Mouse (Mus musculus): ENCODE measurements around the gene Sec14l1.
"Not testable (repeated sequence)": the region's sequence is repeated elsewhere in the genome, so short reads cannot be mapped to it uniquely, and the experiment has no call there.

The Sec14l1 gene

DNA sequence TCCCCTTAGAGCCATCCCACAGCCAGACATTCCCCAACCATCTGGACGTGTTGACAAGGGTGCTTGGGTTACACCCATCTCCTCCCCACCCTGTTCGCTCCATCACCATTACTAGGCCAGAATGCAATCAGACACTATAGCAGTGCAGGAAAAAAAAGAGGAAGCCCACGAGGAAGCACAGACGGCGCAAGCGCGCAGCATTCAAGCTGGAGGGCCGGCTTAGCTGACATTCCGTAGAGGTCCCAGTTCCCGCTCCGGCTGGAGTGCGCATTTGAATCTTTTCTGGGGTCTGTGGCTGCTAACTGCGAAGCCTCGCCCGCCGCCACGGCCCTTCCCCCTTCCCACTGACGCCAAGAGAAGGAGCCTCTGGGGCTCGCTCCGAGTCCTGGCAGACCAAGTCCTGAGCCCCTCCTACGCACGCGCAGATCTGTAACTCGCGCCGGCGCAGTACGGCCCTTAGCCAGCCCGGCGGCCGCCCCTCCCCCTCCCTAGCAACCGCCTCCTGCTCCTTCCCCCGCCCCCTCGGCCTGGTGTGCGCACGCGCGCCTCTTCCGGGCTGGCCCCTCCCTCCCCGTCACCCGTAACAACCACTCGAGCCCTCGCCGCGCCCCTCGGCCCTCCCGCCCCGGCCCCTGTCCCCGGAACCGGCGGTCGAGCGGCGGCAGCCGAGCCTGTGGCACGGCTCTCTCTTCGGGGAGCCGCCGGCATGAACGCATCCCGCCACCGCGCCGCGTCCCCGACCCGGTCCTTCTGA, at the start of gene Sec14l1:
Gene Sec14l1 (plus strand): TSS at position 577 of the 754 bp plus-strand sequence.
- DNase-seq: peak; percentile 99

DNA sequence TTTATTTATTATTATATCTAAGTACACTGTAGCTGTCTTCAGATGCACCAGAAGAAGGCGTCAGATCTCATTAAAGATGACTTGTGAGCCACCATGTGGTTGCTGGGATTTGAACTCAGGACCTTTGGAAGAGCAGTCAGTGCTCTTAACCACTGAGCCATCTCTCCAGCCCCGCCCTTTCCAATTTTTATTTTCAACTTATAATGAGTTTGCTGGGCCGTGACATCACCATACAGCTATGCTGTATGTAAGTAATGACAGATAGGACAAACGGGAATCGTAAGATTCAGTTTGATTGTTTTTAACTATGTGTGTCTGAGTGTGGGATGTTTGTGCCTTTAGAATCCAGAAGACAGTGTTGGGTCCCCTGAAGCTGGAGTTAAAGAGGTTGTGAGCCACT, 49.4 kb upstream of the Sec14l1 start:
- not testable (repeated sequence) for DNase-seq

DNA sequence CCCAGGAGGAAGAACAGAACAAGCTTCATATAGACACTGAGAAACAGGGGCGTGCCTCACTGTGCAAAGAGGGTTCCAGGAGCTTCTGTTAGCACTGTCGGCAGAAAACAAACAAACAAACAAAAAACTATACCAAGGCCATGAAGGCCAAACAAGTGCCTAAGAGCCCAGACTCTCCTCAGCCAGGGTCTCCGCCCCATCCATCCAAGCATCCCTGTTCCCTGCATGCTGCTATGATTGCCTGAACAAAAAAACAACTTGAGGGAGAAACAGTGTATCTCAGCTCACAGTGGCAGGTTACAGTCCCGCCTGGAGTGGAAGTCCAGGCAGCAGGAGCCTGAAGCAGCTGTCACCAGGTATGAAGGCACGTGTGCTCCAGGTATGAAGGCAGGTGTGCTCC, 48.2 kb upstream of the Sec14l1 start:
- DNase-seq: no peak

DNA sequence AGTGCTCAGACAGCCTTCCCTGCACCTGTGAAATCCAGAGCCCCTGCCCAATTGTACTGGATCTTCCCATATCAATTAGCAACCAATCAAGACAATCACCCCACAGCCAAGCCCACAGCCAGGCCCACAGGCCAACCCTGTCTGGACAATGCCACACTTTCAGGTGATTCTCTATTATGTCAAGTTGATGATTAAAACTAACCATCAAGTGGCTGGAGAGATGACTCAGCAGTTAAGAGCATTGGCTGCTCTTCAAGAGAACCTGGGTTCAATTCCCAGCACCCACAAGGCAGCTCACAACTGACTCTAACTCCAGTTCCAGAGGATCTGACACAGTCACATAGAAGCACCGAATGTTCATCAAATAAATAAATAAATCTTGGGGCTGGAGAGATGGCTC, 46.6 kb upstream of the Sec14l1 start:
- DNase-seq: no peak

DNA sequence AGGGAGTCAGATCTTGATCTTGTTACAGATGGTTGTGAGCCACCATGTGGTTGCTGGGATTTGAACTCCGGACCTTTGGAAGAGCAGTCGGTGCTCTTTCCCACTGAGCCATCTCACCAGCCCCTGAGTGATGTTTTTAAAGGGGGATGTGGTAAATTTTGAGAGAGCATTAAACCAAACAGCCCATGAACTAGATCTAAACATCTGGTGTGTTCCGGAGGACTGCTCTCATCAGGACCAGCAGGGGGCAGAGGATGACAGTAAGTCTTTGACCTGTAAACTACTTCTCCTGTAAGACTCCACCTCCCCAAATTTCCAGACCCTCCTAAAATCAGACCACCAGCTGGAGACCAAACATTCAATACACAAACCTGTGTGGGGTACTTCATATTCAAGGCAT, 45.9 kb upstream of the Sec14l1 start:
- no peak for DNase-seq

DNA sequence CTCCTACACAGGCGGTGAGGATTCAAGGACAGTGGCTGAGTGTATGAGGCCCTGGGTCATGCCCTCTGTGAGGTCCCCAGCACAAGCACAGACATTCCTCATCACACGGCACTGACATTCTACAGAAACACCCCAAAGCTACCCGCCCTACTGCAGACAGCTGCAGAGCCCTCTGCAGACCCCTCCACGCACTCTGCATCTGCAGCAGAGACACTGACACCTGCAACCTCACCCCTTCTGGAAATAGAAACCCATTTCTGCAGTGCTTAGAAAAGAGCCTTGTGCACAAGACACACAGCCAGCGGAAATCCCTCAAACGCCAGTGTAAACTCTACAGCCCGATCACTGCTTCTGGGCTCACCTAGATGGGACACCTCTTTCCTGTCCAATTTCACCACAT, 44.3 kb upstream of the Sec14l1 start:
- DNase-seq: no peak

DNA sequence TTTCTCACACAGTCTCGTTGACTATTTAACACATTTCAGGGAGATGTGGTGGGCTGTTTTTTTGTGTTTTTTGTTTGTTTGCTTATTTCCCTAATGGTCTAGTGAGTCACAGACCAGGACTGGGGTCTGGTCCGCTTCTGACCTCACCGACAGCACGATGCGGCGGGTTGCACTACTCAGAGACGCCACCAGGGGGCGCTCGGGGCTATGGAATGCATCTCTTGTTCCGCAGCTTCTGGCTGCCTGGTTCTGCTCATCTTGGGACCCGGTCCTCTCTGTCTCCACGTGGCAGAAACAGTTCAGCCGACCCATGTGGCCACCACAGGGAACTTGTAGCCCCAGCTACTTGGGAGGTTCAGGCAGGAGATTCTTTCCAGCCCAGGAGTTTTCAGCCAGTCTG, 42.8 kb upstream of the Sec14l1 start:
- peak; percentile 87 for DNase-seq

DNA sequence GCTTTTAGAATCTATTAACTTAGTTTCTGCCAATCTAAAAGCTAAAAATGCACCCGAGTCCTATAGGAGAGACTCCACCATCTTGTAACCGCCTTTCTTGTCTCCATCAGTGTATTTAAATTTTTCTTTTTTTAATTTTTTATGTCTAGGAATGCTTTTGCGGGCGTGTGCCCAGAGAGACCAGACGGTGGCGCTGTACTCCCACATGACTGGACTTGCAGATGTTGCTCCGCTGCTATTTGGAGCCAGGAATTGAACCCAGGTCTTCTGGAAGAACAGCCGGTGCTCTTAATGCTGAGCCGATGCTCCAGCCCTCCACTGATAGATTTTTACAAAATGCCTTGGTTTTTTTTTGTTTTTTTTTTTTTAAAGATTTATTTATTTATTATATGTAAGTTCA, 41.5 kb upstream of the Sec14l1 start:
- no peak for DNase-seq

DNA sequence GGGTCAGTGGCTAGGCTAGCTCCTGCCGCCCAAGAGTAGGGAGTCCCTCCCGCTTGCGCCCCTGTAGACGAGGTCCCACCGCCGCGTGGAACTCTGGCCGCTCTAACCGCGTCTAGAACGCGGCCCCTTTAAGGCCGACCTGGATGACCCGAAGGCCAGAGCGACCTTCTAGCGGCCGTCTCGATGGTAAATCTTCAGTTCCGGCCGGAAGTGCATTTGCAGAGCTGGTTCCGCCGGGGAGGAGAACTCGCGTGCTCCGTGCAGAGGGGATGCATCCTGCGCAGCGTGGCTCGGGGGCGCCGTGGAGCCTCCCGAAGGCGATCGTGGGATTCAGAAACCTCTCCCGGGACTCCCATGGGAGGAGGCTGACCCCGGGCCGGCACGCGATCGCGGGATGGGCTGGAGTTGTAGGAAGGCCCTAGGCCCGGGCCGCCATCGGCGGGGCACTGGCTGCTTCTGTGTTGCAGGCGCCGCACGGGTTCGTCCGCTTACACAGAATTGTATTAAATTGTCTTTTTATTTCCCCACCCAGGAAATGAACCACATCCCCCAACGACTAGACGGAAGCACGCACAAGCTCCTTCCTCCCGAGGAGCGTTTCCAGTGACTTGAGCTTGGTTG, 38.3 kb upstream of the Sec14l1 start:
- peak; percentile 91 for DNase-seq

DNA sequence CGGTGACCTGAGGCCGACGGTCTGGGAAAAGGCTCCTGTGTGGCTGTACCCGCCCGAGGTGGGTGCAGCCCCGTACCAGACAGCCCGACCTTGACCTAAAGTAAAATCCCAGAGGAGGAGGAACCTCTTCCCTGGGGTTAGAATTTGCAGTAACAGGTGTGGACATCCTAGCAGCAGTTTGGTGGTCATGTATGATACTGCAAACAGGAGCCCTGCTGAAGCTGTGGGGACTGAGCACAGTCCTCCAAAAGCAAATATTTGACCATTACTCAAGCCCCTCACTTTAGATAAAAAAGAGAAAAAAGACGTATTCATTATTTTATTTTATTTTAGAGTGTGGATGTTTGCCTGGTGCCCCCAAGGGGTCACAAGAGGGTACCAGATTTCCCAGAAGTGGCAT, 37.7 kb upstream of the Sec14l1 start:
- DNase-seq: no peak

DNA sequence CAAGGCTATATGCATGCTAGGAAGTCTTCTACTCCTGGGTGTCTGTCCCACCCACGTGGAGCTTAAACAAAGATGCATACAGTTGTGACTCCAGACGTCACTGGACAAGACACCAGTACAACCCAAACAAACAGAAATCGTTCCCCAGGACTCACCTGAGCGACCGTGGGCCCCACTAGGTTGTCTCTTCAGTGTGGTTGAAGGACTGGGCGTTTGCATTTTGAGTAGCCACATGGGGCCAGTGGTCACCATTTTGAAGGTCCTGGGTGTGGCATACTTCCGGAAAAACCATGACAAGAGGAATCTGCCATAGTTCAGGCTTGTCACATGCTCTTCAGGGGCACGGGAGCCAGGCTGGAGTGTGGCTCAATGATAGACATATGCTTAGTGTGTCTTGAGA, 37.1 kb upstream of the Sec14l1 start:
- no peak for DNase-seq

DNA sequence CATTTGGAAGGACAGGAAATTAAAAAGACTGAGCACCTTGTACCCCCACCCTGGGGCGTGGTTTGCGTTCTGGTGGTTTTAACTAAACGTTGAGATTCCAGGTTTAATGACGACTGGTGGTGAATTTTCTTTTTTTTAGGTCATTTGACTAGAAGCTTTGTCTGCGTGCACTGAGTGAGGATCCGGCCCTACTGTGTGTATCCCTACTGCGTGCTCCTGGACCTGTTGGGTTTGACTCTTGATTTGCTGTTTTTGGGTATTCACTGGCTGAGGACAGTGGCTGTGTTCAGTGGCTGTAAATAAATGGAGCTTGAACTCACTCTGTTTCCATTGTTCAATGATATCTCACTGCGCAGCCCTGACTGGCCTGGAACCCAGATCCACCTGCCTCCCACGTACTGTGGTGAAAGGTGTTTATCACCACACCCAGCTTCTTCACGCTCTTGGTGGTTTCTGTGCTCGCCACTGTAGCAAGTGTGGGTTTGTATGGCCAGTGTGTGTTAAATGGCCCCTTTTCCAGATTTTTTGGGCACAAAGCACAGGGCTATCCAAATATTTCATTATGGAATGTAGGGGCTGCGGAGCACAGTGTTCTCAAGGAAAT, 36.2 kb upstream of the Sec14l1 start:
- DNase-seq: no peak

DNA sequence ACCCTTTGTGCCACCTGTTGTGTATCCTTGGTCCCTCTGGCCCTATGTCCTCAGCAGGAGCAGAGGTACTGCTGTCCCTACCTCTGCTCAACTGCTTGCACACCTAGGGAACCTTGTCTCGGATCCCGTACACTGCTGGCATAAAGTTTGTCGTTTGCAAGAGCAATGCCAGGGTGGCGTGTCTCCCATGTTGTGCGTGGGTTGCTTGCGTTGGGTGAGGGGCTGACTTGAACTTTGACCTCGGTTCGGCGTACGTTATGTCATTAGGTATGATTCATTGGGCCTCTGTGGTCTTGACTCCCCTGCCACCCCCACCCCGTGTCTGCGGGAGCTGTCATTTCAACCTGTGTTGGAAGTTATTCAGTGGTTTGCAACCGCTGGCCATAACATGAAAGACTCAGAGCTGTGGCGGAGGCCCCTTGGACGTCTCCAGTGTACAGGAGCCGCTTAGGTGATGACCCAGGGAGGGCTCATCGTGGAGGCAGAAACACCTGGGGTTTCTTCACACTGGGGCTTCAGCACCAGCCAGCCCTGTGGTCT, 35.2 kb upstream of the Sec14l1 start:
- DNase-seq: no peak

DNA sequence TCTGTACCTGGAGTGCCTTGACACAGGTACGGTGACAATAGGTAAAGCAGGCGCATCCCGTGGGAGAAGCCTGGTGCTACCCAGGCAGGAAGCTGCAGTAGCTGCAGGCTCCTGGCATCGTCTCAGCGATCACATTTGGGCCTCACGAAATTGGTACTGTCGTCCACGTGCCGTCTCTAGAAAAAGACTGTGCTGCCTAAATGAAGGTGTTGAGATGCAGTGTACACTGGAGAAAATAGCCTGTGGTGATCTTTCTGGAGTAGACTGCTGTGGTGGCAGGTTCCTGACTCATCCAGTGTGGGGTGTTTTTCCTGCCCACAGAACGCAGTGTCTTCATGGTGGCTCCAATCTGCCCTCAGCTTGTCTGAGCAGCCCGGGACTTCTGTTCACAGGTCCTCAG, 34.8 kb upstream of the Sec14l1 start:
- no peak for DNase-seq

DNA sequence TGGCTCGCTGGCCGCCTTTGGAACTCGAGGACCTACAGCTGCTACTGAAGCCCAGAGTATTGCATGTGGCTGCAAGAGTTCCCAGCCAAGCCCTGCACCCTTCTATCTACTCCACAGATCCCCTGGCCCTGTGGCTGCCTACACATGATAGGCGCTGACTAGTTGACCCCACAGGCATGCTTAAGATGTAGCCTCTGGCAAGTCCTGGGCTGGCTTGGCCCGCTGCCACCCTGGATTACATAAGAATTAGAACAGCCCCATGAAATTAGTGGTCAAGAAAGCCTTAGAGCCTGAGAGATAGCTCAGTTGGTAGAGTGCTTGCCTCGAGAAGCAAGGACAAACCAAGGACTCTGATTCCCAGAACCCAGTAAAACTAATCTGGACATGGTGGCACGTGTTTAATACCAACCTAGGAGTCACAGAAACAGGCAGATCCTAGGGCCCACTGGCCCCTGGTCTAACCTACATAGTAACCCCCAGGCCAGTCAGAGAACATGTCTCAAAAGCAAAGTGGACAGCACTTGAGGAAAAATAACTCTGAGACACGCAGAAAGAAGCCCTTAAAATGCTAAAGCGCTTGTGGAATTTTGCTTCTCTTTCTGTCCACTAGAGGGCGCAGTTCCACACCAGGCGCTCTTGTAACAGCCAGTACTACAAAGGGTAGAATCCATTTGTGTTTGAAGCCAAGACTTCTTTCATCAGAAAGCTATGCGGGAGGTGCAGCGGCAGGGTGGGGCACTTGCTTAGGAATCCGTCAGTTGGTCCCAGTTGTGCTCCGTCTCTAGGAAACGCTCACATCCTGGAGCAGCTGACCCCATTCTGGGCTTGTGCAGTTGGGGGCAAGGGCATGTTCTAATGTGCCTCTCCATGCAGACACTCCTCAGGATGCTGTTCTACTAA, 33.6 kb upstream of the Sec14l1 start:
- DNase-seq: peak; percentile 95

DNA sequence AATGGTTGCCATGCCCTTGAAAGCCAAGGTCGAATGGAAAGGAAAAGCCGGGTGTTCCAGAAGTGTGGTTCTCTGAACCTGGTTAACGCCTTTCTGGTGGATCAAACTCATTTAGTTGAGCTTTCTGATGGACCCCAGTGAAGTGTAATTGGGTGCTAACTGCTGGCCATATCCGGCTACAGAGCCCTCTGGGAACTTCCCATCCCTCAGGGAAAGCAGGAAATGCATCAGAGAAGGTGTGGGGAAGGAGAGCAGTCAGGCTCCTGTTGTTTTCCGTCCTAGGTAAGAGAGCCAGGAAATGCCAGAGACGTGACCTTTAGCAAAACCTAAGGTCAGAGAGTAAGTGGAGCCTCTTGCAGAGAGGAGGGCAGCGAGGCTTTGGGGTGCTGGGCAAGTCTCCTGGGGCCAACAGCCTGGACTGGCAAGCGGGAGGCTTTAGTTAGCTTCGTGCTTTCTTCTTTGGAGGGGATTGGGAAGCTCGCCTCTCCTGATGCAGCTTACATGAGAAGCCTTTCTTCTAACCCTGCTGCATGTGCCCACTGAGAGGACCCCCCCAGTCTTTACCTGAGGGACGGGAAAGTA, 32.5 kb upstream of the Sec14l1 start:
- DNase-seq: no peak

DNA sequence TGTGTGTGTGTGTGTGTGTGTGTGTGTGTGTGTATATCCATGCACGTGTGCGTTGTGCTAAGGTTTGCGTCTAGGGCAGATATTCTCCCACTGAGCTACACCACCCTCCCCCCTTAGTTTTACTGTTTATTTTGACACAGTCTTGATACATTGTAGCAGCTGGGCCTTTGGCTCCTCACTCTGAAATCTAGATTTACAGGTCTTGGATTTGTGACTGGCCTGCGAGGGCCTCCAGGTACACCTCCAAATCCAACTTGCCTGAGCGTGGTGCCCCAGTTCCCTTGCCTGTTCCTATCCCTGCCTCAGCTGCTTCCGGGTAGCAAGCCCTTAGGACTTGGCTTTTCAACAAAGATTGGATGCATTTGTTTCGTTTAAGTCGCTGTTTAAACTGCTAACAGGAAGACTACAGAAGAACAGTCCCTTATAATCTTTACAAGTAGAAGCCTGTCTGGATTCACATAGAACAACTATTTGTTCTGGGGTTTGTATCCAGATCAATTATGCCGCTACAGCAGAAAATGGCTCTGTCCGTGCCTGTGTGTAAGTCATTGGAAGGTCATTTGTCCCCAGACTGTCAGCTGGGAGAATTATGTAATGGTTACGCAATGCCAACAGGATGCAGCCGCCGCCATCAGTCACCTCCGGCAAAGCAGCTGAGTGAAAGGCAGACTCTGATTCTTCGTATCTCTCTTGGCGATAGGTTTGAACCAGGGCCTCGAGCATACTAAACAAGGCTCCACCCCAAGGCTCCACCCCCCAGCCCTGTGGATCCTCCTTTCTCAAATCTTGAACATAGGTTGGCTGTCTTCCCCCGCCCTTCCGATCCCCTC, 31.7 kb upstream of the Sec14l1 start:
- DNase-seq: peak; percentile 77

DNA sequence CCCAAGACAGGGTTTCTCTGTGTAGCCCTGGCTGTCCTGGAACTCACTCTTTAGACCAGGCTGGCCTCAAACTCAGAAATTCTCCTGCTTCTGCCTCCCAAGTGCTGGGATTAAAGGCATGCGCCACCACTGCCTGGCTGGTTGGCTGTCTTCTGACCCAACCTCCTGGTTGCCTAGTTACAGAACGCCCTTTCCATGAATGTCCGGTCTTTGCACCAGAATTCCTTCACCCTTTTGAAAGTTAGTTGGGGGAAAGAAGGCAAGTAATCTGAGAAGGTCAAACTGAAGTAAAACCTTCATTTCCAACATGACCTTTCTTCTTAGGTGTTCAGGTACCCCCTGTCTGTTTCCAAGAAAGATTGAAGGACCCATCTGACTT, 31.1 kb upstream of the Sec14l1 start:
- not testable (repeated sequence) for DNase-seq

DNA sequence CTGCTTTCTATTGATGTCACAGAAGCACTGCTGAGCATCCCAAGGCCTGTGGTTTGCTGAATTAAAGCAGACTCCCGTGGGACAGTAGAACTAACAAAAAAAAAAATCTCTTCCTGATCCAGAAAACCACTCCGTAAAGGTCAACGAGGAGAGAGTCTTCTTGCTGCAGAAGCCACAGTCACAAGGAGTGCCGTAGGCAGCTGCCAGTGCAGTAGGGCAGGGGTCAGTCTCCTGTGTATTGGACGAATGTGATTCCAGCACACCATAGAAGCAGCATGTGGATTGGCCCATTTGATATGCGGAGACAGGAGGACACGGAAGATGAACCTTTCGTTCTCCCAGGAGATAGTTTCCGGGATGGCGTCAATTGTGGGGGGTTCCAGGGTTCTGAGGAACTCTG, 28.8 kb upstream of the Sec14l1 start:
- DNase-seq: no peak

DNA sequence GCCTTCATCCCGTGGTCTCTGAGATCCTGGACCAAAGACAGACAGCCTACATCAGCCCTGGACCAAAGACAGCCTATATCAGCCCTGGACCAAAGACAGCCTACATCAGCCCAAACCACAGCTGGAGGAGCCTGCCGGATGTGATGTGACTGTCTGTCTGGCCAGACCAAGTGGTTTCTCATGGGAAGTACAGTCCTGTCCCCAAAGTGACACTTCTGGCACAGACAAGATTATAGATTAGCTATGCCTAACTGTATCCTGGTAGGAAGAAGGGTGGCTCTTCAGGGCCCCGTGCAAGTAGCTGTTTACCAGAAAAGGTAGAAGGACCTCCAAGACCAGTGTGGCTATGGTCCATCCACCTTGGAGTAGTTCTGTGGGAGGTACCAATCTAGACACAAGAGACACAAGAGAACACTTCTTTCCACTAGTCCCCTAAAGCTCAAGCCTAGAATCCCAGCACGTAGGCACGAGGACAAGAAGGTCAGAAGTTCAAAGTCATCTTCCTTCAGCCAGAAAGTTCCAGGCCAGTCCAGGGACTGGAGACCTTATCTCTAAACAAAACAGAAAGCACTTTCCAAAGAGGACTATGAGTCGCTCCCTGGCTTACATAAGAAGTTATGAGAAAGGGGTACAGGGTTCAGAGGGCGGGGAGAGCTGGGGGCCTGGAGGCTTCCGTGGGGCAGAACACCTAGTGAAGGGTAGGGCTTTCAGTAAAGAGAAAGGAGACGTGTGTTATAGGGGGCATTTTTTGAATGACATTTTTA, 27.8 kb upstream of the Sec14l1 start:
- DNase-seq: peak; percentile 56
